Mouse (Mus musculus): Measurements from ENCODE around the gene Fthl17f. TPM values are rescaled to one million over a fixed set of nuclear protein-coding genes. Genes with fewer than 3 reads are reported as not detected.
"Not testable (repeated sequence)": the region's sequence is repeated elsewhere in the genome, so short reads cannot be mapped to it uniquely, and the experiment has no call there.

The Fthl17f gene
- not detected in 2 replicates for polyA plus RNA-seq (2015; fragmentation: Nextera tagmentation; extraction: Ambion mirVana)

DNA sequence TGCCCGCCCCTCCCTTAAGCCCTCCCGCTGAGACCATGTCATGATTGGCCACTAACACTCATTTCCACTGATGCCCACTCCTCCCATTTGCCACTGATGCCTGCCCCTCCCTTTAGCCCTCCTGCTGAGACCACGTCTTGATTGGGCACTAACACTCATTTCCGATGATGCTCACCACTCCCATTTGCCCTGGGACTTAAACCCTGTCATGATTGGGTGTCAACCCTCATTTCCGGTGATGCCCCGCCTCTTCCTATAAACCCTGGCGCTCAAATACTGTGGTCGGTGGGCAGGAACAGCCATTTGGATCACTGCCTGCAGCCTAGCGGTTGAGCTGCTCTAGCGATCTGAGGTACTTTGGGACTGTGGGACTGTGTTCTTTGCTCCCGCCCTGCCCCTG lies at the start of gene Fthl17f:
Fthl17f (plus strand) TSS at position 301 of the 400 bp plus-strand sequence.
- not testable (repeated sequence) for H3K4me1 ChIP-seq; H3K9me3 ChIP-seq; H3K9ac ChIP-seq; ATAC-seq (replicated peaks); H3K4me2 ChIP-seq; H3K36me3 ChIP-seq (replicated peaks); H3K27ac ChIP-seq; H3K4me3 ChIP-seq; H3K27me3 ChIP-seq (replicated peaks)
- WGBS, result 92% methylated on average over 11 of the region's 11 CpGs

DNA sequence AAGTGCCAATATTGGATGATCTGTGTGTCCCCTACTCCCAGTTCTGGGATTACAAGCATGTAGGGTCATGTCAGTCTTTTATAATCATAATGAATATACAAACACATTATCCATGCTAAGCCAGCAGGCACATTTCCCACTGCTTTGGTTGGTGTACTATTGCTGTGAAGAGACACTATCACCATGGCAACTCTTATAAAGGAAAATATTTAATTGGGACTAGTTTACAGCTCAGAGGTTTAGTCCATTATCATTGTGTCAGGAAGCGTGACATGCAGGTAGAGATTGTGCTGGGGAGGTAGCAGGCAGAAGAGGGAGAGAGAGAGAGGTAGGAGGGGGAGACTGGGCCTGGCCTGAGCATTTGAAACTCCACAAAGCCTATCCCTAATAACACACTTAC lies 46.7 kb upstream of the Fthl17f start:
- H3K4me1 ChIP-seq, result no peaks in the 10 kb centered on the region

DNA sequence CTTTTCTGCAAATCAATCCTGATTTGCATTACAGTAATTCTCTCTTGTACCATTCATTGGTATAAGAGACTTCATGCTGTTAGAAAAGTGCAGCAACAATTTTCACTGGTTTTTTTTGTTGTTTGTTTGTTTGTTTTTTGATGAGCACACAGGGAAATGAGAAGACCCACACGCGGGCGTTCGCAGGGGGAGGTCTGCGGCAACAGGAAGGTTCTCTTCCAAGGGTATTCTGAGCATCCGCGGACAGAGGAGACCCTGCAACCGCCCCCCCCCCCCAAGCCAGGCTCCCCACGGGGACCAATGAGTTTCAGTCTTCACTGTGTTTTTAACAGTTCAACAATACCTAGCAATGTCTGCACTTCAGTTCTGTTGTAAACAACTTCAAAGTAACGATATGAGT lies 43.3 kb upstream of the Fthl17f start:
- Histone ChIP-seq H3K27me3 (replicated peaks) (no peaks in the 10 kb centered on the region), H3K9ac (no peak overlapping the region), H3K4me1 (no peaks in the 10 kb centered on the region), H3K4me3 (no peak overlapping the region), H3K9me3 (no peaks in the 10 kb centered on the region), H3K4me2 (no peak overlapping the region), H3K27ac (no peak overlapping the region), H3K36me3 (replicated peaks) (no peaks in the 10 kb centered on the region)
- ATAC-seq (replicated peaks), result no peak
- WGBS, result 60% methylated on average over 10 of the region's 10 CpGs

More for the DNA sequence above, 46.7 kb upstream of the Fthl17f start:
- Histone ChIP-seq H3K9ac (no peak overlapping the region), H3K4me3 (no peak overlapping the region), H3K27ac (no peak overlapping the region), H3K27me3 (replicated peaks) (no peaks in the 10 kb centered on the region), H3K9me3 (no peaks in the 10 kb centered on the region), H3K4me2 (no peak overlapping the region), H3K36me3 (replicated peaks) (no peaks in the 10 kb centered on the region)
- 36% methylated on average over 1 of the region's 1 CpGs for WGBS
- ATAC-seq (replicated peaks), result peak; percentile 75; the same call in 1 of the 2 replicates

DNA sequence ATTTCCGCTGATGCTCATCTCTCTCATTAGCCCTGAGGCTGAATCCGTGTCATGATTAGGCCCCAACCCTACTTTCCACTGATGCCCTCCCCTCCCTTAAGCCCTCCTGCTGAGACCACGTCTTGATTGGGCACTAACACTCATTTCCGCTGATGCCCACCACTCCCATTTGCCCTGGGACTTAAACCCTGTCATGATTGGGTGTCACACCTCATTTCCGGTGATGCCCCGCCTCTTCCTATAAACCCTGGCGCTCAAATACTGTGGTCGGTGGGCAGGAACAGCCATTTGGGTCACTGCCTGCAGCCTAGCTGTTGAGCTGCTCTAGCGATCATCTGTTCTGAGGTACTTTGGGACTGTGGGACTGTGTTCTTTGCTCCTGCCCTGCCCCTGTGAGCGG lies 29.6 kb upstream of the Fthl17f start, which contains the start of gene Fthl17e:
Fthl17e (plus strand) TSS at position 301 of the 400 bp plus-strand sequence.
- not testable (repeated sequence) for H3K4me2 ChIP-seq; H3K36me3 ChIP-seq (replicated peaks); H3K9ac ChIP-seq; H3K4me3 ChIP-seq; H3K4me1 ChIP-seq; H3K27ac ChIP-seq; H3K9me3 ChIP-seq; ATAC-seq (replicated peaks); H3K27me3 ChIP-seq (replicated peaks)
- 100% methylated on average over 1 of the region's 10 CpGs for WGBS

DNA sequence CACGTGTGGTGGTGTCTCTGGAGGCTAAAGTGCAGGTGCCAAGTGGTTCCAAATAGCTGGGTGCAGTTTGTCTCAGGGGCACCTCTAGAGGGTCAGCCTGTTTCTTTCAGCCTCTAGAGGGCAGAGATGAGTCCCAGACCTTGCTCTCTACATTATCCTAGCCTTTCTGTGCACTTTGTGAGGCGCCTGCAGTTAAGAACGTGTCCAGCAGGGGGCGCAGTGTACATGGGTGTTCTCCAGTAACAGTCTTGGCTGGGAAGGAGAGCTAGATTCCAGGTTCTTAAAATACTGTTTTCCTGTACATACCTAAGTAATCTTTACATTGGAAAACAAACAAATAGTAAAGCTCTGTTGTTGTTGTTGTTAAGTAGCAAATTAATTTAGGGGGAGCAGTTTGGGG lies 21.2 kb upstream of the Fthl17f start:
- not testable (repeated sequence) for ATAC-seq (replicated peaks); H3K4me3 ChIP-seq; H3K36me3 ChIP-seq (replicated peaks); H3K4me2 ChIP-seq; H3K27me3 ChIP-seq (replicated peaks); H3K27ac ChIP-seq; H3K9me3 ChIP-seq; H3K9ac ChIP-seq; H3K4me1 ChIP-seq
- WGBS, result 31% methylated on average over 3 of the region's 4 CpGs

DNA sequence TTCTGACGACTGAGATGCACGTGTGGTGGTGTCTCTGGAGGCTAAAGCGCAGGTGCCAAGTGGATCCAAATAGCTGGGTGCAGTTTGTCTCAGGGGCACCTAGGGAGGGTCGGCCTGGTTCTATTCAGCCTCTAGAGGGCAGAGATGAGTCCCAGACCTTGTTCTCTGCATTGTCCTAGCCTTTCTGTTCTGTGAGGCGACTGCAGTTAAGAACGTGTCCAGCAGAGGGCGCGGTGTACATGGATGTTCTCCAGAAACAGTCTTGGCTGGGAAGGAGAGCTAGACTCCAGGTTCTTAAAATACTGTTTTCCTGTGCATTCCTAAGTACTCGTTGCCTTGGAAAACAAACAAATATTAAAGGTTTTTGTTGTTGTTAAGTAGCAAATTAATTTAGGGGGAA lies 1.9 kb upstream of the Fthl17f start:
- not testable (repeated sequence) for H3K4me3 ChIP-seq; H3K9me3 ChIP-seq; H3K27me3 ChIP-seq (replicated peaks); H3K4me2 ChIP-seq; H3K27ac ChIP-seq; H3K36me3 ChIP-seq (replicated peaks); H3K9ac ChIP-seq; ATAC-seq (replicated peaks); H3K4me1 ChIP-seq
- WGBS, result 35% methylated on average over 8 of the region's 9 CpGs

DNA sequence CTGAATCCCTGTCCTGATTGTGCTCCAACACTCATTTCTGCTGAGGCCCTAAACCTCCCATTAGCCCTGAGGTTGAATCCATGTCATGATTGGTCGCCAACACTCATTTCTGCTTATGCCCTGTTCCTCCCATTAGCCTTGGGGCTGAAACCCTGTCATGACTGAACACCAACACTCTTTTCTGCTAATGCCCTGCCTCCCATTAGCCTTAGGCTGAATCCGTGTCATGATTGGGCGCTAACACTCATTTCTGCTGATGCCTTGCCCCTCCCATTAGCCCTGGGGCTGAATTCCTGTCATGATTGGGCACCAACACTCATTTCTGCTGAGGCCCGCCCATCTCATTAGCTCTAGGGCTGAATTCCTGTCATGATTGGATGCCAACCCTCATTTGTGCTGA lies 714 bp upstream of the Fthl17f start:
- ATAC-seq (replicated peaks), result no peak
- no peaks in the 10 kb centered on the region for H3K36me3 ChIP-seq (replicated peaks)
- H3K4me2 ChIP-seq, result no peak overlapping the region
- H3K27ac ChIP-seq, result no peak overlapping the region
- H3K4me1 ChIP-seq, result no peaks in the 10 kb centered on the region
- no peaks in the 10 kb centered on the region for H3K9me3 ChIP-seq
- H3K27me3 ChIP-seq (replicated peaks), result no peaks in the 10 kb centered on the region
- no peak overlapping the region for H3K9ac ChIP-seq
- WGBS, result 84% methylated on average over 4 of the region's 4 CpGs
- H3K4me3 ChIP-seq, result no peak overlapping the region

DNA sequence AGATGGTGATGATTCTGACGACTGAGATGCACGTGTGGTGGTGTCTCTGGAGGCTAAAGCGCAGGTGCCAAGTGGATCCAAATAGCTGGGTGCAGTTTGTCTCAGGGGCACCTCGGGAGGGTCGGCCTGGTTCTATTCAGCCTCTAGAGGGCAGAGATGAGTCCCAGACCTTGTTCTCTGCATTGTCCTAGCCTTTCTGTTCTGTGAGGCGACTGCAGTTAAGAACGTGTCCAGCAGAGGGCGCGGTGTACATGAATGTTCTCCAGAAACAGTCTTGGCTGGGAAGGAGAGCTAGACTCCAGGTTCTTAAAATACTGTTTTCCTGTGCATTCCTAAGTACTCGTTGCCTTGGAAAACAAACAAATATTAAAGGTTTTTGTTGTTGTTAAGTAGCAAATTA lies 14.9 kb downstream of the Fthl17f start:
- H3K27ac ChIP-seq; H3K27me3 ChIP-seq (replicated peaks); H3K36me3 ChIP-seq (replicated peaks); H3K4me2 ChIP-seq; H3K4me3 ChIP-seq; H3K4me1 ChIP-seq; H3K9ac ChIP-seq; H3K9me3 ChIP-seq: not testable (repeated sequence)
- ATAC-seq (replicated peaks), result peak; percentile 62; the same call in 1 of the 2 replicates
- 19% methylated on average over 9 of the region's 10 CpGs for WGBS

DNA sequence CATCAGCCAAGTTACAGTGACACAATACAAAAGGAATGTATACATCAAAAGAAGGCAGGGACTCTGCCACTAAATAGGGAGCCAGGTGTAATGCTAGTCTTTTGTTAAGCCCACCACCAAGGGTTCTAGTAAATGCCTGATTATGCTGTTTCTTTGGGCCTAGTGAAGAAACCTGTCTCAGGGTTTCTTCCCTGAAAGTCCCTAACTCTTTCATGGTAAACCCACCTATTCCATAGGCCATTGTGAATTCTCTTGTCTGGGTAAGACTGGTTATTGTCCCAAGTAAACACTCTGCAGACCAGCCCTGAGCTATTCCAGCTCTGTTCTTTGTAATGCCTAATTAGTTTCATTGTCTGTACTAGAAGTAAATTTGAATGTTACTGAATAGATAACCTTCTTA lies 32.3 kb downstream of the Fthl17f start:
- not testable (repeated sequence) for H3K9ac ChIP-seq; H3K4me2 ChIP-seq; ATAC-seq (replicated peaks); H3K4me1 ChIP-seq; H3K36me3 ChIP-seq (replicated peaks); H3K27ac ChIP-seq; H3K9me3 ChIP-seq; H3K4me3 ChIP-seq; H3K27me3 ChIP-seq (replicated peaks)

DNA sequence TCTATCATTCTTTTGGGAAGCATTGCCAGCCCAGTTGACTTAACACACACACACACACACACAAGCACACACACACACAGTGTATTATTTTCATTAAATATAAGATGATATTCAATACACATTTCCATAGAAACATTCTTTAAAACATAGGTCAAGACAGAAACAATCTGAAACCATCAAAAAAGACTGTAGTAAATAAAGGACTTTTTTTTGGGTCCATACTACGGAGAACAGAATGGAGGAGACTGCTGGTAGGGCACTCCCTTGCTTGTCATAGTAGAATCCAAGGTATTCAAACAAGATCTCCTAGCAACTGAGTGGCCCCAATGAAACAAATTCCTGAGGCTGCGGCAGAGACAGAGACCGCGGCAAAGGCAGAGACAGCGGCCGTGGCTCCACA lies 41.4 kb downstream of the Fthl17f start, which contains the start of gene 4930402K13Rik:
4930402K13Rik (plus strand) TSS at position 301 of the 400 bp plus-strand sequence.
- H3K4me3 ChIP-seq, result no peak within 1 kb of the TSS
- H3K27ac ChIP-seq, result no peak within 1 kb of the TSS
- no peak within 1 kb of the TSS for H3K4me2 ChIP-seq
- H3K27me3 ChIP-seq (replicated peaks), result no peaks in the 10 kb centered on the region
- WGBS, result 89% methylated on average over 6 of the region's 6 CpGs
- H3K36me3 ChIP-seq (replicated peaks), result no peaks in the 10 kb centered on the region
- H3K4me1 ChIP-seq, result no peaks in the 10 kb centered on the region
- ATAC-seq (replicated peaks), result no peak
- no peaks in the 10 kb centered on the region for H3K9me3 ChIP-seq
- no peak within 1 kb of the TSS for H3K9ac ChIP-seq

DNA sequence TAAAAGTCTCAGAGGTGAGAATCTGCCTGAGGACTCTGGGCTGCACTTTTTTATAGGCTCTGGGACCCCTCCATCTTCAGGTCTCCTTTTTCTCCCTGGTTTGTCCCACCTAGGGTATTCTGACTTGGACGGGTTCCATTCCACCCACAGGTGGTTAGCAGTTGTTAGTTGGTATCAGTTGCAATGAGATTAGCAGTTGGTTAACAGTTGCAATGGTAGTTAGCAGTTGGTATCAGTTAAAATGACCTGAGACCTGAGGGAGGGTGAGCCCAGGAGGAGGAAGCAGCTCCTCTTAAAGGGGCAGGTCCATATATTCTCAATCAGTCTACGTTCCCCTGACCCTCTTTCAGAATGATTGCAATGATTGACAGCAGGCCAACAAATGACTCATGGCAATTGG lies 47.6 kb downstream of the Fthl17f start:
- H3K9me3 ChIP-seq, result no peaks in the 10 kb centered on the region
- no peak overlapping the region for H3K27ac ChIP-seq
- ATAC-seq (replicated peaks), result no peak
- no peaks in the 10 kb centered on the region for H3K4me1 ChIP-seq
- H3K4me3 ChIP-seq, result no peak overlapping the region
- H3K4me2 ChIP-seq, result no peak overlapping the region
- H3K9ac ChIP-seq, result no peak overlapping the region
- no peaks in the 10 kb centered on the region for H3K27me3 ChIP-seq (replicated peaks)
- H3K36me3 ChIP-seq (replicated peaks), result no peaks in the 10 kb centered on the region
- WGBS, result 54% methylated on average over 2 of the region's 2 CpGs
